Mouse (Mus musculus): ENCODE data around the gene Dars. TPM values are rescaled to one million over a fixed set of nuclear protein-coding genes. Genes with fewer than 3 reads are reported as not detected.

Dars gene
- polyA plus RNA-seq, 1 experiment: 63.2 TPM

- no peaks in the 10 kb centered on the region for H3K27me3 ChIP-seq (ENCODE audit: control insufficient read depth, insufficient read depth, insufficient read length)
- H3K79me2 ChIP-seq (ENCODE audit: control insufficient read depth, insufficient read depth): no peaks in the 10 kb centered on the region
- no peak overlapping the region for H3K4me3 ChIP-seq
- no peak overlapping the region for H3K4me2 ChIP-seq (ENCODE audit: low read depth)
- TF ChIP-seq MYOG (IDR thresholded peaks at IDR 0.05; ENCODE audit: control insufficient read depth in 1 of 3, insufficient read depth in 1 of 3, insufficient read length in 2 of 3, low read depth in 2 of 3): no peak
- TF ChIP-seq USF1 (IDR thresholded peaks at IDR 0.05; ENCODE audit: low read depth): no peak
- no peak for TF ChIP-seq SRF (IDR thresholded peaks at IDR 0.05; ENCODE audit: control insufficient read depth, insufficient read length, low read depth)
- no peak for TF ChIP-seq TCF3 (IDR thresholded peaks at IDR 0.05; ENCODE audit: insufficient read length, low read depth)
- no peak for TF ChIP-seq CEBPB (IDR thresholded peaks at IDR 0.05; ENCODE audit: insufficient read depth, poor library complexity, severe bottlenecking)
- TF ChIP-seq MAX (IDR thresholded peaks at IDR 0.05; ENCODE audit: low read depth): no peak
- no peak for TF ChIP-seq POLR2A (IDR thresholded peaks at IDR 0.05; ENCODE audit: insufficient read length, low read depth)
- TF ChIP-seq POLR2AphosphoS2 (IDR thresholded peaks at IDR 0.05; ENCODE audit: insufficient read length, low read depth): no peak
- TF ChIP-seq TCF12 (IDR thresholded peaks at IDR 0.05; ENCODE audit: insufficient read depth, poor library complexity, severe bottlenecking): no peak
- no peak for TF ChIP-seq E2F4 (IDR thresholded peaks at IDR 0.05; ENCODE audit: insufficient read depth)
- no peaks in the 10 kb centered on the region for H3K36me3 ChIP-seq (ENCODE audit: control insufficient read depth, insufficient read depth)
- H3ac ChIP-seq (ENCODE audit: control insufficient read depth, insufficient read length): no peak overlapping the region
Observed at GRCm38 (mm10) chr1:128424928-128425327, 7.8 kb upstream of the Dars start.

DNA sequence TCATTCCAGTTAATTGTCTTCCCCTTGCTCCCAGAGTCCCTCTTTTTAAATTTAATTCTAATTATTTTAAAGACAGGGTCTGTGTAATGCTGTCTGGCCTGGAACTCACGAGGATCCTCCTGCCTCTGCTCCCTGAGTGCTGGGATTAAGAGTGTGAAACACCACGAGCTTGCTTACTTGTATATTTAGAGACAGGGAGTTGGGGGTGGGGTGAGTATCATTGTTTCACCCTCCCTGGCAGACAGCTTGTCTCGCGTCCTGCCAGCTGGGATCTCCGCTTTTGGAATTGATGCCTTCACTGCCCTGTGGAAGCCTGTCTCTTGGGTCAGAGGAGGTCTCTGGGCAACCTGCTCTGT, 343 bp upstream of the Dars start:
- Histone ChIP-seq H3K27me3 (ENCODE audit: control insufficient read depth, insufficient read depth, insufficient read length) (no peaks in the 10 kb centered on the region), H3K4me2 (ENCODE audit: low read depth) (peak overlapping the region; percentile 42), H3K79me2 (ENCODE audit: control insufficient read depth, insufficient read depth) (peaks cover 30% of the 10 kb centered on the region), H3ac (ENCODE audit: control insufficient read depth, insufficient read length) (peak overlapping the region; percentile 38), H3K4me3 (peak overlapping the region; percentile 86), H3K36me3 (ENCODE audit: control insufficient read depth, insufficient read depth) (peaks cover 9% of the 10 kb centered on the region)
- TF ChIP-seq MYOD1 (IDR thresholded peaks at IDR 0.05; ENCODE audit: control insufficient read depth in 1 of 3, insufficient read length in 2 of 3, low read depth in 2 of 3): peak in 1 of 3 experiments; percentile 38
- no peak for TF ChIP-seq POLR2AphosphoS2 (IDR thresholded peaks at IDR 0.05; ENCODE audit: insufficient read length, low read depth)

DNA sequence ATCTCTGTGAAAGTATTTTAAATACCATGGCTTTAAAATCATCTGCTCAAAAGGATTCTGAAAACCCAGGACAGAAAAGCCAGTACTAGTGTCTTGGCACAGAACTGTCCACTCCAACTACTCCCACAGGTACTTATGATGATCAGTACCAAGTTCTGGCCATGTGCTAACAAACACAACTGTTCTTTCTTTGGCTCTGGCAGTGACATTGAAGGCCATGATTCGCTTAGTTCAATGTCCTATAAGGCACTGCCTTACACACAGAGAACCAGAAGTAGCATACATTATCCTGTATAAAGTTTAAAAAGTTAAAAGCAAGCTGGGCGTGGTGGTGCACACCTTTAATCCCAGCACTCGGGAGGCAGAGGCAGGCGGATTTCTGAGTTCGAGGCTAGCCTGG, 6.0 kb downstream of the Dars start:
- TF ChIP-seq SRF (IDR thresholded peaks at IDR 0.05; ENCODE audit: control insufficient read depth, insufficient read length, low read depth) (no peak), E2F4 (IDR thresholded peaks at IDR 0.05; ENCODE audit: insufficient read depth) (no peak), POLR2AphosphoS2 (IDR thresholded peaks at IDR 0.05; ENCODE audit: insufficient read length, low read depth) (no peak), MAX (IDR thresholded peaks at IDR 0.05; ENCODE audit: low read depth) (no peak), CEBPB (IDR thresholded peaks at IDR 0.05; ENCODE audit: insufficient read depth, poor library complexity, severe bottlenecking) (no peak), MYOD1 (IDR thresholded peaks at IDR 0.05; ENCODE audit: control insufficient read depth in 1 of 3, insufficient read length in 2 of 3, low read depth in 2 of 3) (no peak), TCF12 (IDR thresholded peaks at IDR 0.05; ENCODE audit: insufficient read depth, poor library complexity, severe bottlenecking) (no peak), MYOG (IDR thresholded peaks at IDR 0.05; ENCODE audit: control insufficient read depth in 1 of 3, insufficient read depth in 1 of 3, insufficient read length in 2 of 3, low read depth in 2 of 3) (no peak), POLR2A (IDR thresholded peaks at IDR 0.05; ENCODE audit: insufficient read length, low read depth) (no peak), USF1 (IDR thresholded peaks at IDR 0.05; ENCODE audit: low read depth) (no peak), REST (IDR thresholded peaks at IDR 0.05; ENCODE audit: insufficient read depth, insufficient read length) (no peak), TCF3 (IDR thresholded peaks at IDR 0.05; ENCODE audit: insufficient read length, low read depth) (no peak)
- H3K4me2 ChIP-seq (ENCODE audit: low read depth): no peak overlapping the region
- no peaks in the 10 kb centered on the region for H3K27me3 ChIP-seq (ENCODE audit: control insufficient read depth, insufficient read depth, insufficient read length)

DNA sequence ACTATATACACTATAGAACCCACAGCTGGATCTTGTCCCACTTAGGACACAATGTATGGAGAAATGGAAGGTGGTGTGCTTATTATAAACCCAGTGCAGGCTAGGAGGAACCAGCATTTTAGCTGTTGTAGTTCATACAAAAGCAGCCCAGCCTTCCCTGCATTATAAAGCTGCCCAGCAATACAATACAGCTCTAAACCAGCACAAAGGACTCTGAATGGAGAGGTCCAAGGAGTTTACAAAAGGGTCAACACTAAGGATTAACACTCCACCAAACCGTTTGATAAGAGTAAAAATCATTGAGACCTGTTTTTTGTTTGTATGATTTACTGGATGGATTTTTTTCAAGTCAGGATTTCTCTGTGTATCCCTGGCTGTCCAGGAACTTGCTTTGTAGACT, 10.3 kb downstream of the Dars start:
- no peak overlapping the region for H3K4me2 ChIP-seq (ENCODE audit: low read depth)
- H3K79me2 ChIP-seq (ENCODE audit: control insufficient read depth, insufficient read depth): peaks cover 42% of the 10 kb centered on the region
- H3ac ChIP-seq (ENCODE audit: control insufficient read depth, insufficient read length): no peak overlapping the region
- H3K27me3 ChIP-seq (ENCODE audit: control insufficient read depth, insufficient read depth, insufficient read length): no peaks in the 10 kb centered on the region
- no peak overlapping the region for H3K4me3 ChIP-seq
- peaks cover 36% of the 10 kb centered on the region for H3K36me3 ChIP-seq (ENCODE audit: control insufficient read depth, insufficient read depth)
- TF ChIP-seq MYOD1 (IDR thresholded peaks at IDR 0.05; ENCODE audit: control insufficient read depth in 1 of 3, insufficient read length in 2 of 3, low read depth in 2 of 3) (no peak), MYOG (IDR thresholded peaks at IDR 0.05; ENCODE audit: control insufficient read depth in 1 of 3, insufficient read depth in 1 of 3, insufficient read length in 2 of 3, low read depth in 2 of 3) (no peak), POLR2A (IDR thresholded peaks at IDR 0.05; ENCODE audit: insufficient read length, low read depth) (no peak), E2F4 (IDR thresholded peaks at IDR 0.05; ENCODE audit: insufficient read depth) (no peak), SRF (IDR thresholded peaks at IDR 0.05; ENCODE audit: control insufficient read depth, insufficient read length, low read depth) (no peak), POLR2AphosphoS2 (IDR thresholded peaks at IDR 0.05; ENCODE audit: insufficient read length, low read depth) (no peak), TCF12 (IDR thresholded peaks at IDR 0.05; ENCODE audit: insufficient read depth, poor library complexity, severe bottlenecking) (no peak), USF1 (IDR thresholded peaks at IDR 0.05; ENCODE audit: low read depth) (no peak), MAX (IDR thresholded peaks at IDR 0.05; ENCODE audit: low read depth) (no peak), CEBPB (IDR thresholded peaks at IDR 0.05; ENCODE audit: insufficient read depth, poor library complexity, severe bottlenecking) (no peak), TCF3 (IDR thresholded peaks at IDR 0.05; ENCODE audit: insufficient read length, low read depth) (no peak), REST (IDR thresholded peaks at IDR 0.05; ENCODE audit: insufficient read depth, insufficient read length) (no peak)

More for the DNA sequence above, 6.0 kb downstream of the Dars start:
- Histone ChIP-seq H3K4me3 (no peak overlapping the region), H3K36me3 (ENCODE audit: control insufficient read depth, insufficient read depth) (peaks cover 21% of the 10 kb centered on the region), H3K79me2 (ENCODE audit: control insufficient read depth, insufficient read depth) (peaks cover 71% of the 10 kb centered on the region), H3ac (ENCODE audit: control insufficient read depth, insufficient read length) (no peak overlapping the region)

DNA sequence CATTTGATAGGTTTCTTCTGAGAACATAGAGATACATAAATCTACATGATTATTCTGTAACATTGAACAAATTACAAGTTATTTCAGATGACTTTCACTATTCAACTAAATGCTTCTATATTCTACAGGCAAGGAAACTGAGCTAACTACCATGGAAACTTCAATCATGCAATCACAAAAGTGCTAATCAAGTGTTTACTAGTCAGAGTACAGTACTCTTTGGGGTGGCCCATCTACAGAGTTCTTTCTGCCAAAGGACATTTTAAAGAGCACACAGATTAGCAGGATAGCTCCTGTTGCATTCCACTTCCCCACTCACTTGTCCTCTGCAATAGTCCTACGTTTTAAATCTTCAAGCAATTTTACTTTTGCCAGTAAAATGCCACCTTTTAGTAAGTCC, 11.5 kb downstream of the Dars start:
- H3K4me2 ChIP-seq (ENCODE audit: low read depth): no peak overlapping the region
- peaks cover 30% of the 10 kb centered on the region for H3K79me2 ChIP-seq (ENCODE audit: control insufficient read depth, insufficient read depth)
- no peaks in the 10 kb centered on the region for H3K27me3 ChIP-seq (ENCODE audit: control insufficient read depth, insufficient read depth, insufficient read length)
- peaks cover 45% of the 10 kb centered on the region for H3K36me3 ChIP-seq (ENCODE audit: control insufficient read depth, insufficient read depth)
- no peak overlapping the region for H3ac ChIP-seq (ENCODE audit: control insufficient read depth, insufficient read length)
- no peak for TF ChIP-seq MYOG (IDR thresholded peaks at IDR 0.05; ENCODE audit: control insufficient read depth in 1 of 3, insufficient read depth in 1 of 3, insufficient read length in 2 of 3, low read depth in 2 of 3)
- TF ChIP-seq MAX (IDR thresholded peaks at IDR 0.05; ENCODE audit: low read depth): no peak
- no peak for TF ChIP-seq CEBPB (IDR thresholded peaks at IDR 0.05; ENCODE audit: insufficient read depth, poor library complexity, severe bottlenecking)
- TF ChIP-seq REST (IDR thresholded peaks at IDR 0.05; ENCODE audit: insufficient read depth, insufficient read length): no peak
- no peak for TF ChIP-seq E2F4 (IDR thresholded peaks at IDR 0.05; ENCODE audit: insufficient read depth)
- no peak for TF ChIP-seq SRF (IDR thresholded peaks at IDR 0.05; ENCODE audit: control insufficient read depth, insufficient read length, low read depth)
- TF ChIP-seq TCF3 (IDR thresholded peaks at IDR 0.05; ENCODE audit: insufficient read length, low read depth): no peak
- TF ChIP-seq MYOD1 (IDR thresholded peaks at IDR 0.05; ENCODE audit: control insufficient read depth in 1 of 3, insufficient read length in 2 of 3, low read depth in 2 of 3): no peak
- TF ChIP-seq USF1 (IDR thresholded peaks at IDR 0.05; ENCODE audit: low read depth): no peak
- TF ChIP-seq POLR2A (IDR thresholded peaks at IDR 0.05; ENCODE audit: insufficient read length, low read depth): no peak
- TF ChIP-seq POLR2AphosphoS2 (IDR thresholded peaks at IDR 0.05; ENCODE audit: insufficient read length, low read depth): no peak
- TF ChIP-seq TCF12 (IDR thresholded peaks at IDR 0.05; ENCODE audit: insufficient read depth, poor library complexity, severe bottlenecking): no peak
- H3K4me3 ChIP-seq: no peak overlapping the region

Measured in myocyte (in vitro differentiated cells).